Mouse (Mus musculus) right cerebral cortex, adult 2 months (tissue): ENCODE measurements around the gene Amdhd2.

Experiments used
- DNase-seq, 2 experiments: peaks; one replicate each; pipeline ENCODE4 v3.0.0; 2021 to 2022; ENCODE audit warnings: low spot score in 2 of 2

The Amdhd2 gene

GRCm38 (mm10) chr17:24197032-24197824, 33.7 kb upstream of the Amdhd2 start:
- DNase-seq, result peak; percentile 65 to 72

- no peak for DNase-seq
Observed at GRCm38 (mm10) chr17:24195349-24195748, 31.8 kb upstream of the Amdhd2 start.

GRCm38 (mm10) chr17:24193769-24194168, 30.2 kb upstream of the Amdhd2 start:
- no peak for DNase-seq

- DNase-seq, result no peak
Observed at GRCm38 (mm10) chr17:24193268-24193667, 29.7 kb upstream of the Amdhd2 start.

- DNase-seq, result no peak
Observed at GRCm38 (mm10) chr17:24192848-24193247, 29.3 kb upstream of the Amdhd2 start.

- DNase-seq, result no peak
Observed at GRCm38 (mm10) chr17:24191481-24191880, 27.9 kb upstream of the Amdhd2 start.

- no peak for DNase-seq
Observed at GRCm38 (mm10) chr17:24190934-24191333, 27.4 kb upstream of the Amdhd2 start.

- DNase-seq, result no peak
Observed at GRCm38 (mm10) chr17:24174259-24174658, 10.7 kb upstream of the Amdhd2 start.

- DNase-seq, result peak; percentile 76 to 77
Observed at GRCm38 (mm10) chr17:24173423-24173822, 9.9 kb upstream of the Amdhd2 start.

GRCm38 (mm10) chr17:24171738-24172137, 8.2 kb upstream of the Amdhd2 start:
- no peak for DNase-seq

- no peak for DNase-seq
Observed at GRCm38 (mm10) chr17:24170729-24171128, 7.2 kb upstream of the Amdhd2 start.

GRCm38 (mm10) chr17:24170125-24170524, 6.6 kb upstream of the Amdhd2 start:
- DNase-seq, result no peak

GRCm38 (mm10) chr17:24169317-24170065, 5.9 kb upstream of the Amdhd2 start, which contains the start of gene Atp6v0c:
TSS of gene Atp6v0c (minus strand) at chr17:24169702.
- peak; percentile 96 to 99 for DNase-seq

- DNase-seq, result peak; percentile 70 to 80
Observed at GRCm38 (mm10) chr17:24168590-24169277, 5.2 kb upstream of the Amdhd2 start.

GRCm38 (mm10) chr17:24167891-24168505, 4.4 kb upstream of the Amdhd2 start:
- no peak for DNase-seq

- no peak for DNase-seq
Observed at GRCm38 (mm10) chr17:24167120-24167519, 3.6 kb upstream of the Amdhd2 start.

- DNase-seq, result no peak
Observed at GRCm38 (mm10) chr17:24164566-24165259, 1.1 kb upstream of the Amdhd2 start.

- no peak for DNase-seq
Observed at GRCm38 (mm10) chr17:24162584-24163175, 886 bp downstream of the Amdhd2 start.

- no peak for DNase-seq
Observed at GRCm38 (mm10) chr17:24161466-24161865, 2.1 kb downstream of the Amdhd2 start.

GRCm38 (mm10) chr17:24157526-24157925, 6.0 kb downstream of the Amdhd2 start:
- no peak for DNase-seq

- DNase-seq, result no peak
Observed at GRCm38 (mm10) chr17:24157121-24157520, 6.4 kb downstream of the Amdhd2 start.
